Mouse (Mus musculus): Measurements from ENCODE around the gene Igsf8.

DNA sequence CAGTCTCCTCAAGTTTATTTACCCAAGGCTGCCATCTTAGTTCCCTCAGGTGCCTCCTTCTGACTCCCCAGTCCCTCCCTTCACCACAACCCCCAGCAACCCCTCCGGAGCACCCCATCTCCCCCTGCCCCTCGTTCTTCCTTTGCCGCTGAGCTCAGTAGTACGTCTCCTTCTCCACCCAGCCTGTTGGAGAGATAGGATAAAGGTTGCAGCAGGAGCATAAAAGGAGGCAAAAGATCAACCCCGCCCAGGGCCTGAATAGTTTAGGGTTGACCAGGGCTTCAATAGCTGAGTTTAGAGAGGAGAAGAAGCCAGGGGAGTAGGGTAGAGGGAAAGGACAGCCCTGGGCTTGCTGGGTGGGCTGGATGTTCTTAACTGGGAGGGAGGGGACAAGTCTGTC, 13.1 kb downstream of the Igsf8 start:
- TF ChIP-seq CTCF (IDR thresholded peaks at IDR 0.05; ENCODE audit: control insufficient read depth, insufficient read depth, insufficient read length) (no peak), MAX (IDR thresholded peaks at IDR 0.05) (no peak), CEBPB (IDR thresholded peaks at IDR 0.05; ENCODE audit: low read depth) (no peak), MYOD1 (IDR thresholded peaks at IDR 0.05; ENCODE audit: control insufficient read depth, insufficient read length, low read depth) (no peak), FOSL1 (IDR thresholded peaks at IDR 0.05; ENCODE audit: insufficient read depth, low read length, poor library complexity, severe bottlenecking) (no peak), USF1 (IDR thresholded peaks at IDR 0.05; ENCODE audit: low read depth) (no peak), MYOG (IDR thresholded peaks at IDR 0.05; ENCODE audit: control insufficient read depth, extremely low read depth, insufficient read length) (no peak)

All from C2C12 (cell line).